Mouse (Mus musculus) cerebellum, adult 9-11 months (tissue): ENCODE data around the gene Mef2c.

Experiments used
- DNase-seq: peaks from one replicate; pipeline ENCODE4 v3.0.0; 2022

Gene Mef2c

GRCm38 (mm10) chr13:83503919-83504318 lies at the start of gene Mef2c:
TSS of gene Mef2c (plus strand) at chr13:83504034.
- DNase-seq: no peak

- no peak for DNase-seq
Observed at GRCm38 (mm10) chr13:83458729-83459128, 45.1 kb upstream of the Mef2c start.

- DNase-seq: no peak
Observed at GRCm38 (mm10) chr13:83459600-83459999, 44.2 kb upstream of the Mef2c start.

- no peak for DNase-seq
Observed at GRCm38 (mm10) chr13:83460620-83461019, 43.2 kb upstream of the Mef2c start.

GRCm38 (mm10) chr13:83461556-83461955 lies 42.3 kb upstream of the Mef2c start:
- no peak for DNase-seq

GRCm38 (mm10) chr13:83466756-83467155 lies 37.1 kb upstream of the Mef2c start:
- DNase-seq: no peak

- no peak for DNase-seq
Observed at GRCm38 (mm10) chr13:83468794-83469193, 35.0 kb upstream of the Mef2c start.

- DNase-seq: no peak
Observed at GRCm38 (mm10) chr13:83473755-83474154, 30.1 kb upstream of the Mef2c start.

- DNase-seq: no peak
Observed at GRCm38 (mm10) chr13:83480388-83480787, 23.4 kb upstream of the Mef2c start.

- DNase-seq: no peak
Observed at GRCm38 (mm10) chr13:83481310-83481709, 22.5 kb upstream of the Mef2c start.

GRCm38 (mm10) chr13:83482087-83482486 lies 21.7 kb upstream of the Mef2c start:
- no peak for DNase-seq

GRCm38 (mm10) chr13:83484215-83484614 lies 19.6 kb upstream of the Mef2c start:
- no peak for DNase-seq

GRCm38 (mm10) chr13:83484721-83485369 lies 19.0 kb upstream of the Mef2c start:
- no peak for DNase-seq

- no peak for DNase-seq
Observed at GRCm38 (mm10) chr13:83492051-83492450, 11.8 kb upstream of the Mef2c start.

- DNase-seq: no peak
Observed at GRCm38 (mm10) chr13:83497708-83498107, 6.1 kb upstream of the Mef2c start.

GRCm38 (mm10) chr13:83499526-83499925 lies 4.3 kb upstream of the Mef2c start:
- no peak for DNase-seq

GRCm38 (mm10) chr13:83507687-83508086 lies 3.9 kb downstream of the Mef2c start:
- DNase-seq: no peak

- DNase-seq: no peak
Observed at GRCm38 (mm10) chr13:83515013-83515547, 11.2 kb downstream of the Mef2c start.

GRCm38 (mm10) chr13:83517660-83518609 lies 14.1 kb downstream of the Mef2c start:
- peak; percentile 61 for DNase-seq

GRCm38 (mm10) chr13:83520807-83521206 lies 17.0 kb downstream of the Mef2c start:
- DNase-seq: no peak

GRCm38 (mm10) chr13:83523232-83523969 lies 19.6 kb downstream of the Mef2c start:
- DNase-seq: peak; percentile 74

- peak; percentile 72 for DNase-seq
Observed at GRCm38 (mm10) chr13:83524159-83524901, 20.5 kb downstream of the Mef2c start.
